Mouse (Mus musculus): ENCODE results near the gene Tma7. TPM values are rescaled to one million over a fixed set of nuclear protein-coding genes. Genes with fewer than 3 reads are reported as not detected.

The Tma7 gene
- polyA plus RNA-seq, 1 experiment from 2014 or later = 774 TPM

DNA sequence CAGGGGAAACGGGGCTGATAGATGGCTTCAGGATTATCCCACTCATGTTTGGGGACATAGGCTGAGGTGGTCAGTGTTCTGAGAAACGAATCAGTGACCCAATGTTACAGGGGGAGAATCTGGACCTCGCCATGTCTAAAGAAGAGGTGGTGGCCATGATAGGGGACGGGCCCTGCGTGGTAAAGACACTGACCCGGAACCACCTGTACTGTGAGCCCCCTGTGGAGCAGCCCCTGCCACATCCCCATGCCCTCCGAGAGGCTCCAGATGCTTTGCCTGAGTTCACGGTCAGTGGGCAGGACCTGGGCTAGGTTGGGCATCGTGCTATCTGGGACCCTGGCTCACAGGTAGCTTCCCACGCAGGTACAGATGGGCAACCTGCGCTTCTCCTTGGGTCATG is 27.9 kb upstream of the Tma7 start:
- peaks cover 36% of the 10 kb centered on the region for H3K36me3 ChIP-seq (ENCODE audit: control insufficient read depth, insufficient read depth, low read length)
- WGBS = 94% methylated on average over 11 of the region's 11 CpGs
- no peak for DNase-seq (ENCODE audit: low spot score)

GRCm38 (mm10) chr9:109107341-109107740 is 25.0 kb upstream of the Tma7 start:
- no peak overlapping the region for H3K4me2 ChIP-seq (replicated peaks; ENCODE audit: low read depth, low read length)
- H3K27me3 ChIP-seq (ENCODE audit: control insufficient read depth, insufficient read depth, low read length) = no peaks in the 10 kb centered on the region
- H3K9ac ChIP-seq (ENCODE audit: low read depth, low read length) = no peak overlapping the region
- H3K36me3 ChIP-seq (ENCODE audit: control insufficient read depth, insufficient read depth, low read length) = peaks cover 30% of the 10 kb centered on the region
- no peak overlapping the region for H3K4me3 ChIP-seq (ENCODE audit: low read depth, low read length)
- DNase-seq (ENCODE audit: low spot score) = no peak
- ATAC-seq (ENCODE audit: low FRiP score) = no peak
- H3K9me3 ChIP-seq (ENCODE audit: control insufficient read depth, low read length) = no peaks in the 10 kb centered on the region
- 92% methylated on average over 3 of the region's 6 CpGs for WGBS
- H3K27ac ChIP-seq (ENCODE audit: low read depth, low read length) = no peak overlapping the region
- no peaks in the 10 kb centered on the region for H3K4me1 ChIP-seq (replicated peaks; ENCODE audit: control insufficient read depth, insufficient read depth, low read length)

More for the DNA sequence above, 27.9 kb upstream of the Tma7 start:
- ATAC-seq (ENCODE audit: low FRiP score) = no peak
- no peaks in the 10 kb centered on the region for H3K9me3 ChIP-seq (ENCODE audit: control insufficient read depth, low read length)
- no peak overlapping the region for H3K27ac ChIP-seq (ENCODE audit: low read depth, low read length)
- no peaks in the 10 kb centered on the region for H3K27me3 ChIP-seq (ENCODE audit: control insufficient read depth, insufficient read depth, low read length)
- H3K9ac ChIP-seq (ENCODE audit: low read depth, low read length) = no peak overlapping the region
- no peak overlapping the region for H3K4me2 ChIP-seq (replicated peaks; ENCODE audit: low read depth, low read length)
- H3K4me3 ChIP-seq (ENCODE audit: low read depth, low read length) = no peak overlapping the region
- no peaks in the 10 kb centered on the region for H3K4me1 ChIP-seq (replicated peaks; ENCODE audit: control insufficient read depth, insufficient read depth, low read length)

DNA sequence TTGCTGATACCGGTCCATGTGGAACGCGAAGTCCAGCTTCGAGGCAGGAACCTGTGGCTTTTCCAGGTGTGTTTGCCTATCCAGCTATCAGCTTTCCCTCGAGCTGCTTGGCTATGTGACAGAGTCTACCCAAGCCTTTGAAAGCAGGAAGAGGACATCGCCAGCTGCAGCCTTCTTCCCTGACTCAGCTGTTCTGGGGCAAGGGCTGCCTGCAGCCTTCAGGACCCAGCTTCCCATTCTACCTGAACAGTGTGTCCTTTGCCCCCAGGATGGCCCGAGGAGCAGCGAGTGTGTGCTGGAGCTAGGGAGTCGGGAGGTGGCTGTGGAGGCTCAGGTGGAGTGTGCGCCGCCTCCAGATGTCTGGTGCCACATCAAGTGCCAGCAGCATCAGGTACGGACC is 23.3 kb upstream of the Tma7 start:
- H3K4me1 ChIP-seq (replicated peaks; ENCODE audit: control insufficient read depth, insufficient read depth, low read length) = no peaks in the 10 kb centered on the region
- ATAC-seq (ENCODE audit: low FRiP score) (no peak), DNase-seq (ENCODE audit: low spot score) (no peak)
- peaks cover 19% of the 10 kb centered on the region for H3K36me3 ChIP-seq (ENCODE audit: control insufficient read depth, insufficient read depth, low read length)
- H3K9me3 ChIP-seq (ENCODE audit: control insufficient read depth, low read length) = no peaks in the 10 kb centered on the region
- H3K4me3 ChIP-seq (ENCODE audit: low read depth, low read length) = no peak overlapping the region
- no peak overlapping the region for H3K4me2 ChIP-seq (replicated peaks; ENCODE audit: low read depth, low read length)
- 93% methylated on average over 12 of the region's 12 CpGs for WGBS
- H3K27ac ChIP-seq (ENCODE audit: low read depth, low read length) = no peak overlapping the region
- no peak overlapping the region for H3K9ac ChIP-seq (ENCODE audit: low read depth, low read length)
- no peaks in the 10 kb centered on the region for H3K27me3 ChIP-seq (ENCODE audit: control insufficient read depth, insufficient read depth, low read length)

- Histone ChIP-seq H3K9me3 (ENCODE audit: control insufficient read depth, low read length) (no peaks in the 10 kb centered on the region), H3K9ac (ENCODE audit: low read depth, low read length) (no peak overlapping the region), H3K4me1 (replicated peaks; ENCODE audit: control insufficient read depth, insufficient read depth, low read length) (no peaks in the 10 kb centered on the region), H3K36me3 (ENCODE audit: control insufficient read depth, insufficient read depth, low read length) (peaks cover 20% of the 10 kb centered on the region), H3K27ac (ENCODE audit: low read depth, low read length) (no peak overlapping the region), H3K4me2 (replicated peaks; ENCODE audit: low read depth, low read length) (no peak overlapping the region), H3K4me3 (ENCODE audit: low read depth, low read length) (no peak overlapping the region), H3K27me3 (ENCODE audit: control insufficient read depth, insufficient read depth, low read length) (no peaks in the 10 kb centered on the region)
- 86% methylated on average over 12 of the region's 12 CpGs for WGBS
- no peak for ATAC-seq (ENCODE audit: low FRiP score)
- DNase-seq (ENCODE audit: low spot score) = no peak
These were observed 22.6 kb upstream of the Tma7 start for GRCm38 (mm10) chr9:109105011-109105410.

- no peak for ATAC-seq (ENCODE audit: low FRiP score)
These were observed 21.7 kb upstream of the Tma7 start for GRCm38 (mm10) chr9:109104083-109104482.

DNA sequence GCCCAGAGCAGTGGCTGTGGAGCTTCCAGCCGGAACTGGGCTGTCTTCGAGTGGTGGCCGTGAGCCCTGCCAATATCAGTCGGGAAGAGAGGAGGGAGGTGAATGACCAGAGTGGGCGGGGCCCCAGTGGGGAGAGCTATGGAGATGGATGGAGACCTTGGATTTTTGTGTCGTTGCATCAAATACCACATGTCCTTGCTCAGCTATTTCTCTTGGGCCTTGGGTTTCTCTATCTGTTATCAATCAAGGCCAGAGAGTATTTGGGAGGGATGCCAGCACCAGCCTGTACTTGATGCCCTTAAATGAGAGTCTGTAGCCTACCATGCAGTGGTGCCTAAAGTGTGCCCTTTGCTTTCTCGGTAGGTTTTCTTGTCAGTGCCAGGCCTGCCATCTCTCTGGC is 20.9 kb upstream of the Tma7 start:
- no peak overlapping the region for H3K4me2 ChIP-seq (replicated peaks; ENCODE audit: low read depth, low read length)
- H3K27ac ChIP-seq (ENCODE audit: low read depth, low read length) = no peak overlapping the region
- no peaks in the 10 kb centered on the region for H3K27me3 ChIP-seq (ENCODE audit: control insufficient read depth, insufficient read depth, low read length)
- ATAC-seq (ENCODE audit: low FRiP score) (no peak), DNase-seq (ENCODE audit: low spot score) (no peak)
- H3K9me3 ChIP-seq (ENCODE audit: control insufficient read depth, low read length) = no peaks in the 10 kb centered on the region
- peaks cover 7% of the 10 kb centered on the region; the same call in 1 of the 2 replicates for H3K4me1 ChIP-seq (replicated peaks; ENCODE audit: control insufficient read depth, insufficient read depth, low read length)
- whole genome bisulfite sequencing = 76% methylated on average over 7 of the region's 7 CpGs
- H3K4me3 ChIP-seq (ENCODE audit: low read depth, low read length) = no peak overlapping the region
- peaks cover 15% of the 10 kb centered on the region for H3K36me3 ChIP-seq (ENCODE audit: control insufficient read depth, insufficient read depth, low read length)
- no peak overlapping the region for H3K9ac ChIP-seq (ENCODE audit: low read depth, low read length)

More at GRCm38 (mm10) chr9:109104083-109104482, 21.7 kb upstream of the Tma7 start:
- Histone ChIP-seq H3K4me1 (replicated peaks; ENCODE audit: control insufficient read depth, insufficient read depth, low read length) (no peaks in the 10 kb centered on the region), H3K9me3 (ENCODE audit: control insufficient read depth, low read length) (no peaks in the 10 kb centered on the region), H3K36me3 (ENCODE audit: control insufficient read depth, insufficient read depth, low read length) (peaks cover 20% of the 10 kb centered on the region), H3K27ac (ENCODE audit: low read depth, low read length) (no peak overlapping the region), H3K27me3 (ENCODE audit: control insufficient read depth, insufficient read depth, low read length) (no peaks in the 10 kb centered on the region), H3K4me2 (replicated peaks; ENCODE audit: low read depth, low read length) (no peak overlapping the region), H3K4me3 (ENCODE audit: low read depth, low read length) (no peak overlapping the region), H3K9ac (ENCODE audit: low read depth, low read length) (no peak overlapping the region)
- 88% methylated on average over 9 of the region's 9 CpGs for WGBS
- no peak for DNase-seq (ENCODE audit: low spot score)

- no peak for ATAC-seq (ENCODE audit: low FRiP score)
- Histone ChIP-seq H3K9ac (ENCODE audit: low read depth, low read length) (no peak overlapping the region), H3K9me3 (ENCODE audit: control insufficient read depth, low read length) (no peaks in the 10 kb centered on the region), H3K27me3 (ENCODE audit: control insufficient read depth, insufficient read depth, low read length) (no peaks in the 10 kb centered on the region), H3K27ac (ENCODE audit: low read depth, low read length) (no peak overlapping the region), H3K4me1 (replicated peaks; ENCODE audit: control insufficient read depth, insufficient read depth, low read length) (peaks cover 12% of the 10 kb centered on the region), H3K4me3 (ENCODE audit: low read depth, low read length) (no peak overlapping the region), H3K36me3 (ENCODE audit: control insufficient read depth, insufficient read depth, low read length) (peaks cover 15% of the 10 kb centered on the region), H3K4me2 (replicated peaks; ENCODE audit: low read depth, low read length) (no peak overlapping the region)
- WGBS = 91% methylated on average over 3 of the region's 3 CpGs
- no peak for DNase-seq (ENCODE audit: low spot score)
These were observed 20.2 kb upstream of the Tma7 start for GRCm38 (mm10) chr9:109102541-109102940.

DNA sequence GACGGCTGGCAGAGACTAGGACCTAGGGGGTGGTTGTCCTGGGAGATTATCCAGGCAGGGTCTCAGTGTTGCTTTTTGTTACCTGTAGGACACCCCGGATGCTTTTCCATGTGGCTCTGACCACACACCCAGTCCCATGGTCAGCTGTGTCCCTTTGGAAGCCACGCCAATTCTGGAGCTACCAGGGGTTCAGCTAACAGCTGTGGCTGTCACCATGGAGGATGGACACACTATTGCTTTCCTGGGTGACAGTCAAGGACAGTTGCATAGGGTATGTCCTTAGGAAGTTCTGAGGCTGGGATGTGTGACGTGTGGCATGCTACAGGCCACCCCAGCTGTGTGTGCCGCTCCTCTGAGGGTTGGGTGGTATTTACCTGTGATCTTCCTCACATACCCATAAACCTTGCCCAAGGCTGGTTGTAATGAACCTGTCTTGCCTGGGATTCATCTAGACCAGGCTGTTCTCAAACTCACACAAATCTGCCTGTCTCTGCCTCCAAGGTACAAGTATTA is 19.6 kb upstream of the Tma7 start:
- H3K36me3 ChIP-seq (ENCODE audit: control insufficient read depth, insufficient read depth, low read length) = peaks cover 14% of the 10 kb centered on the region
- WGBS = 93% methylated on average over 5 of the region's 5 CpGs
- H3K27me3 ChIP-seq (ENCODE audit: control insufficient read depth, insufficient read depth, low read length) = no peaks in the 10 kb centered on the region
- H3K9me3 ChIP-seq (ENCODE audit: control insufficient read depth, low read length) = no peaks in the 10 kb centered on the region
- H3K9ac ChIP-seq (ENCODE audit: low read depth, low read length) = no peak overlapping the region
- H3K27ac ChIP-seq (ENCODE audit: low read depth, low read length) = no peak overlapping the region
- peaks cover 15% of the 10 kb centered on the region for H3K4me1 ChIP-seq (replicated peaks; ENCODE audit: control insufficient read depth, insufficient read depth, low read length)
- H3K4me3 ChIP-seq (ENCODE audit: low read depth, low read length) = no peak overlapping the region
- H3K4me2 ChIP-seq (replicated peaks; ENCODE audit: low read depth, low read length) = no peak overlapping the region
- no peak for ATAC-seq (ENCODE audit: low FRiP score)
- DNase-seq (ENCODE audit: low spot score) = no peak

DNA sequence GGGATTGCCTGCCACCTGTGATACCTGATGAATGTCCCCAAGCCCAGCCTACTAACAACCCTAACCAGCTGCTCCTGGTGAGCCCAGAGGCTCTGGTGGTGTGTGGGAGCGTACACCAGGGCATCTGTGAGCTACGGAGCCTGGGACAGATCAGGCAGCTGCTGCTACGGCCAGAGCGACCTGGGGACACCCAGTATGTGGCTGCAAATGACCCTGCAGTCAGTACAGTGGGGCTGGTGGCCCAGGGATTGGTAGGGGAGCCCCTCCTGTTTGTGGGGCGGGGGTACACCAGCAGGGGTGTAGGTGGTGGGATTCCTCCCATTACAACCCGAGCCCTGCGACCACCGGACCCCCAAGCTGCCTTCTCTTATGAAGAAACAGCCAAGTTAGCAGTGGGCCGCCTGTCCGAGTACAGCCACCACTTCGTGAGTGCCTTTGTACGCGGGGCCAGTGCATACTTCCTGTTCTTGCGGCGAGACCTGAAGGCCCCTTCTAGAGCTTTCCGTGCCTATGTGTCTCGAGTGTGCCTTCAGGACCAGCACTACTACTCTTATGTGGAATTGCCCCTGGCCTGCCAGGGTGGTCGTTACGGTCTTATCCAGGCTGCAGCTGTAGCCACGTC is 18.0 kb upstream of the Tma7 start:
- H3K4me1 ChIP-seq (replicated peaks; ENCODE audit: control insufficient read depth, insufficient read depth, low read length) = peaks cover 18% of the 10 kb centered on the region
- H3K4me3 ChIP-seq (ENCODE audit: low read depth, low read length) = no peak overlapping the region
- 92% methylated on average over 20 of the region's 20 CpGs for WGBS
- DNase-seq (ENCODE audit: low spot score) = no peak
- no peak overlapping the region for H3K4me2 ChIP-seq (replicated peaks; ENCODE audit: low read depth, low read length)
- H3K36me3 ChIP-seq (ENCODE audit: control insufficient read depth, insufficient read depth, low read length) = peaks cover 9% of the 10 kb centered on the region
- no peak overlapping the region for H3K27ac ChIP-seq (ENCODE audit: low read depth, low read length)
- ATAC-seq (ENCODE audit: low FRiP score) = no peak
- no peak overlapping the region for H3K9ac ChIP-seq (ENCODE audit: low read depth, low read length)
- no peaks in the 10 kb centered on the region for H3K9me3 ChIP-seq (ENCODE audit: control insufficient read depth, low read length)
- no peaks in the 10 kb centered on the region for H3K27me3 ChIP-seq (ENCODE audit: control insufficient read depth, insufficient read depth, low read length)

Measured in hindbrain, embryonic 11.5 days (tissue).